Mouse (Mus musculus): ENCODE data around the gene S100a13.

DNA sequence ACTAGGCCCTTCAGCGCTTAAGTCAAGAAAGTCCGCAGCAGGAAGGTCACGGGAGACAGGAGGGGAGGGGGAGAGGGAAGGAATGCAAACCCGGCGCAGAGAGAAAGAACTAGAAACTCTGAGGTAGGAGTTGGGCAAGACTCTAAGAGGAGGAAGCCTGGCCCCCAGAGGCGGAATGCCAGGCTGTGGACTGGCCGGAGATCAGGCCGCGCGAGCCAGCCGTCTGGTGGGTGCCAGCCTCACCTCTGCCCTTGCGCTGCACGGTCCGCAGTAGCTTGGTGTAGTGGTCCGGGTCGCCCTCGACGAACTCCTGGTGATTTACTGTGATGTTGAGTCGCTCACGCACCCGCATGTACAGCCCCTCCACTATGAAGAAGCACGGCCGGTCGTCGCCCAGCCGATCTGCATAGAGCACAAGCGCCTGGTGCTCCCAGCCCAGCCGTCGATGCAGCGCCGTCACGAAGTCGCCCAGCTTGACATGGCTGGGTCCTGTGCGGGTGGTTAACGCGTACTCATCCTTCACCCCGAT is 49.6 kb upstream of the S100a13 start:
- TF ChIP-seq CTCF (IDR thresholded peaks at IDR 0.05; ENCODE audit: control insufficient read depth, insufficient read depth, low read length) (no peak), POLR2A (IDR thresholded peaks at IDR 0.05; ENCODE audit: borderline replicate concordance, control insufficient read depth, low read depth, low read length) (no peak)

Measured in bone marrow, adult 2 months (tissue).